Mouse (Mus musculus) embryonic facial prominence, embryonic 13.5 days (tissue): ENCODE measurements around the gene Slc25a22. TPM values are rescaled to one million over a fixed set of nuclear protein-coding genes. Genes with fewer than 3 reads are reported as not detected.

Experiments used
- ATAC-seq: fragments of 200-750 bp; cut with Nextera tagmentation; 2 replicates; pipeline ENCODE4 v1.8.0; 2017; ENCODE audit warnings: low read depth; ENCODE audit not compliant: insufficient number of reproducible peaks, insufficient read depth, low FRiP score, low TSS enrichment
- H3K27ac ChIP-seq: fragments of 300-500 bp; sonication (generic); 2 replicates; pipeline ENCODE4 v1.5.1; 2015; ENCODE audit warnings: moderate library complexity, mild to moderate bottlenecking, inconsistent platforms
- H3K27me3 ChIP-seq: fragments of 300-500 bp; sonication (generic); 2 replicates; pipeline ENCODE4 v1.6.1; 2015; ENCODE audit warnings: mild to moderate bottlenecking, inconsistent platforms
- H3K36me3 ChIP-seq: fragments of 300-500 bp; sonication (generic); 2 replicates; pipeline ENCODE4 v1.6.1; 2015; ENCODE audit warnings: mild to moderate bottlenecking, inconsistent platforms
- H3K4me1 ChIP-seq: fragments of 300-500 bp; sonication (generic); 2 replicates; pipeline ENCODE4 v1.6.1; 2015; ENCODE audit warnings: inconsistent platforms
- H3K4me2 ChIP-seq: fragments of 300-500 bp; sonication (generic); 2 replicates; pipeline ENCODE4 v1.6.1; 2015; ENCODE audit warnings: moderate library complexity, mild to moderate bottlenecking, inconsistent platforms
- H3K4me3 ChIP-seq: fragments of 300-500 bp; sonication (generic); 2 replicates; pipeline ENCODE4 v1.5.1; 2015; ENCODE audit warnings: mild to moderate bottlenecking, inconsistent platforms
- H3K9ac ChIP-seq: fragments of 300-500 bp; sonication (generic); 2 replicates; pipeline ENCODE4 v1.6.1; 2015; ENCODE audit warnings: mild to moderate bottlenecking, inconsistent platforms
- H3K9me3 ChIP-seq: fragments of 300-500 bp; sonication (generic); 2 replicates; pipeline ENCODE4 v1.6.1; 2016; ENCODE audit warnings: inconsistent platforms
- WGBS: fragments of 180-500 bp; shearing (Covaris S2); methylation state at CpG from one replicate; pipeline ENCODE4 v1.1.7; 2015; ENCODE audit warnings: mixed read lengths; 5-methylcytosine and 5-hydroxymethylcytosine counted together
- polyA plus RNA-seq: library from polyadenylated mRNA; unstranded; fragments of >200 nt; fragmentation: Nextera tagmentation; extraction: Ambion mirVana; gene quantifications from 2 replicates; pipeline ENCODE4 v1.2.1, GENCODE M21; 2015

Gene Slc25a22
- polyA plus RNA-seq, 1 experiment from 2014 or later, result 35.3 TPM

DNA sequence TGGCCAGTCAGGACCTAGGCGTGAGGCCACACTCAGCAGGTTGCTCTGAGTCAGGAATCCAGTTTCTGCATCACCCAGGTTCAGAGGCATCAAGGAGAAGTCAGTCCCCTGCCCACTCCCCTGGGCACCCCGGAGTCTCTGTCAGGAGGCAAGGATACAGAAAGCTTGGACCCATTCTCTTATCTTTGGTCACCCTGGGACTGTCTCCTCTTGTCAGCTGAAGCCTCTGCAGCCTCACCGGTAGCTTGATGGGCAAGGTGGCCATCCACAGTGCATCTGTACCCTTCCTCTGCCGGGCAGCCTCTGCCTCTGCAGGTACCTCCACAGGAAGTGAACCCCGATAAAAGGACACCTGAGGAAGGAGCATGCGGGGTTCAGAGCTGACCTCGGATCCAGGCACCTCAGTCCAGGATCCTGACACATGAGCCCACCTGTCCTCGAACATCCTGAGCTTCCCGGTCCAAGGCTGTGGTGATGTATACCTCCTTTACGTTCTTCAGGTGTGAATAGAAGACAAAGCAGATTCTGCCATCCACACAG, 1.5 kb upstream of the Slc25a22 start:
- WGBS, result 96% methylated on average over 10 of the region's 10 CpGs
- ATAC-seq, result no peak
- no peak overlapping the region for H3K9ac ChIP-seq
- no peak overlapping the region for H3K27ac ChIP-seq
- no peak overlapping the region for H3K4me3 ChIP-seq
- peaks cover 38% of the 10 kb centered on the region for H3K36me3 ChIP-seq
- H3K9me3 ChIP-seq, result no peaks in the 10 kb centered on the region
- peaks cover 69% of the 10 kb centered on the region for H3K4me1 ChIP-seq
- no peaks in the 10 kb centered on the region for H3K27me3 ChIP-seq
- H3K4me2 ChIP-seq, result no peak overlapping the region

DNA sequence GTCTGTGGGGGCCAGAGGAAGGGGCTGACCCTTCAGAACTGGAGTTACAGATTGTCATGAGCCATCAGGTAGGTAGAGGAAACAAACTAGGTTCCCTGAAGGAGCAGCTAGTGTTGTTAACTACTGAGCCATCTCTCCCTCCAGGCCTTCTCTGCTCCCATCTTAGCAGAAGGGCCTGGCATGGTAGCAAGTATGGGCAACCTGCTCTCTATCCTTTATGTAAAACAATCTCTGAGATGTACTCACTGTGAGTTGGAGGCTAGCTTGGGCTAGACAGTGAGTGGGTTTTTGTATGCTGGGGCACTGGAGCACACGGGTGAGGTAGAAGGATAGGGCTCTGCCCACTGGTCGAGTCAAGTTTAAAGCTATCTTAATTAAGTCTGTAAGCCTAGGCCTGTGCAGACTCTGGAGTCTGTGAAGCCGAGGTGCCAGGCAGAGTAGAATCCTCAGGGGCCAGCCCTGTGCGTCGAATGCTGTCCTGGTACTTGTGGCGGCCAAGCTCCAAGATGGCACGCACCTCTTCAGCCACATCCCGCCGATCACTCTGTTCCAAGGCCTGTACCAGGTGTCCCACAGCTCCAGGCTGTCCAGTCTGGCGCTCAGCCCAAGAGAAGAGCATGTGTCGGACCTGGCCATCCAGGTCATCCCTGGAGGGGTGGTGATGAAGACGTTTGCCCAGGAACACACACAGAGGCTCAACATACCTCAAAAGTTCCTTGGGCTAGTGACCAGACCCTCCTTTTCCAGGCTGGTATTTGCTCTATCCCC, 693 bp upstream of the Slc25a22 start:
- 88% methylated on average over 12 of the region's 12 CpGs for WGBS
- 0 out of 2 replicates have a peak overlapping the region, but pooled peaks have one; percentile 58 for H3K27ac ChIP-seq

DNA sequence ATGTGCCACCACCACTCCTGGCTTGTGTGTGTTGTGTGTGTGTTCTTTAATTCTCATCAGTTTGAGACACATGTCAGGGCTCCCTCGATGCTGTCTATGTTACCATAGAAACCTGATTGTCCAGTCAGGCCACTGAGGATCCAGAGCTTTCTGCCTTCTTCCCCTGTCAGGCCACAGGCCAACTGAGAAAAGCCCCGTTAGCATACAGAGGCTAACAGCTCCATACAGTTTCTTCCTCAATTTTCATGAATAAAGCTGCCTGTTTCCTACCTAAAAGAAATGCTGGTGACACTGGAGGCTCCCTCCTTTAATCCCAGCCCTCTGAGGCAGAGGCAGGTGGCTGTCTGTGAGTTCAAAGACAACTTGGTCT, 1.2 kb downstream of the Slc25a22 start:
- Histone ChIP-seq H3K27ac (0 out of 2 replicates have a peak overlapping the region, but pooled peaks have one; percentile 58), H3K4me1 (peaks cover 53% of the 10 kb centered on the region), H3K27me3 (no peaks in the 10 kb centered on the region), H3K36me3 (peaks cover 58% of the 10 kb centered on the region), H3K4me2 (peak overlapping the region; percentile 90), H3K9ac (peak overlapping the region; percentile 84; the same call in 1 of the 2 replicates), H3K4me3 (peak overlapping the region; percentile 64), H3K9me3 (no peaks in the 10 kb centered on the region)
- ATAC-seq, result no peak
- WGBS, result 63% methylated on average over 2 of the region's 2 CpGs

More for the DNA sequence above, 693 bp upstream of the Slc25a22 start:
- H3K27me3 ChIP-seq, result no peaks in the 10 kb centered on the region
- peak overlapping the region; percentile 90; the same call in 1 of the 2 replicates for H3K4me2 ChIP-seq
- H3K4me3 ChIP-seq, result no peak overlapping the region
- H3K36me3 ChIP-seq, result peaks cover 43% of the 10 kb centered on the region
- no peak for ATAC-seq
- H3K4me1 ChIP-seq, result peaks cover 70% of the 10 kb centered on the region
- peak overlapping the region; percentile 84; the same call in 1 of the 2 replicates for H3K9ac ChIP-seq
- no peaks in the 10 kb centered on the region for H3K9me3 ChIP-seq

DNA sequence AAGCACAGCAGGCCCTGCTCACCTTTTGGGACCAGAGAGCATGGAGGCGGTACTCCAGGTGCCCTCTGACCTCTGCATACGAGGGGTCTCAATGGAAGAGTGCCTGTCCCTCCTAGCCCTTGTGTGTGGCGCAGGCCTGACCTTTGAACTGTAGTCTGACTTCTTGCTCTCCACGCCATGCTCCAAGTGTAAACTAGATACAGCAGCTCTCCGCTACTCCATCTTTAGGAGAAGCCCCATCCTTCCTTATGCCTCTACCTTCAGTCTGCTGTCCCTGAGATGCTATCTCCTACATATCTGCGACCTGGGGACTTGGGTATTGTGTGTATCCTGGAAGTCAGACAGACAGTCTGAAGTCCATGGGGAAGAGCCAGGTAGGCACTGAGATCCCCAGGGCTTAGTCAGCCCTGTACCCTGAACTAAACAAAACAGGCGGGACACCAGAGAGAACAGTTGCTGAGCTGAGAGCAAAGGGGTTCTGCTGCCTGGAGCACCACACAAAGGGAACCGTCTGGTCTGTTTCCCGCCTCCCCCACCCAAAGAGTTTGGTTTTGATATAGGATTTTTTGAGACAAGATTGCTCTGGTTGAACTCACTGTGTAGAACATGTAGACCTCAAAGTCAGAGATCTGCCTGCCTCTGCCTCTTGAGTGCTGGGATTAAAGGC, 1.7 kb downstream of the Slc25a22 start:
- Histone ChIP-seq H3K9me3 (no peaks in the 10 kb centered on the region), H3K4me2 (peak overlapping the region; percentile 90), H3K4me3 (peak overlapping the region; percentile 55; the same call in 1 of the 2 replicates), H3K36me3 (peaks cover 58% of the 10 kb centered on the region), H3K9ac (no peak overlapping the region), H3K27ac (no peak overlapping the region; the same call in 1 of the 2 replicates), H3K27me3 (no peaks in the 10 kb centered on the region), H3K4me1 (peaks cover 50% of the 10 kb centered on the region)
- 73% methylated on average over 9 of the region's 9 CpGs for WGBS
- ATAC-seq, result no peak

DNA sequence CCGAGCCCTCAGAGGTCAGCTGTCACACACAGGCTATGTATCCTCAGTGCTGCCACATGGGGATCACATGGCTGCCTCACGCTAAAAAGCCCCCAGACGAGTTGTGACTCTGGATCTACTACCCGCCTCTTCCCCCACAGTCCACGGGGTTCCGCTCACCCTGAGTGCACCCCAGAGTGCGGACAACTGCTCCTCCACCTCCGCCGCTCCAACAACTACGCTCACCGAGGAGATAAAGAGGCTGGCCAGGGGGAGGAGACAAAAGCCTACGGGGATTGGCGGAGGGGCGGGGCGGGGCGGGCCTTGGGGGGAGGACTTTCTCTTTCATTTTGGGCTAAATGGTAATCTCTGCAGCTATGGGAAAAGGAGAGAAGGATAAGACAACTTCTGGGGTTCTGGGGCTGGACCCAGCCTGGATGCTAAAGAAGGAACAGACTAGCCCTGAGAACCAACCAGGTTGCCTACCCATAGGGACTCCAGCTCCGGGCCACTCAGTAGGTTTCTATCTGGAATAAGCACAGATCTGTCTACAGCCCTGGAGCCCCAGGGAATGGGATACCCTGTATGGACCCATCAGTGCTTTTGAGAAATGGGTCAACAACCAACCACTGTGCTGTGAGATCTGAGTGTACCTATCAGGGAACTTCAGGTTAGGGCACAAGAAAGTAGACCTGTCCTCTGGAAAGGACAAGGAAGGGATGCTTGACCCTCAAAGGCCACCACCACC, 2.4 kb downstream of the Slc25a22 start:
- peak overlapping the region; percentile 89 for H3K4me2 ChIP-seq
- peak overlapping the region; percentile 55 for H3K27ac ChIP-seq
- 4% methylated on average over 17 of the region's 17 CpGs for WGBS
- H3K27me3 ChIP-seq, result no peaks in the 10 kb centered on the region
- no peak for ATAC-seq
- H3K9ac ChIP-seq, result peak overlapping the region; percentile 77
- peaks cover 59% of the 10 kb centered on the region for H3K36me3 ChIP-seq
- no peaks in the 10 kb centered on the region for H3K9me3 ChIP-seq
- peaks cover 46% of the 10 kb centered on the region for H3K4me1 ChIP-seq
- H3K4me3 ChIP-seq, result peak overlapping the region; percentile 55

DNA sequence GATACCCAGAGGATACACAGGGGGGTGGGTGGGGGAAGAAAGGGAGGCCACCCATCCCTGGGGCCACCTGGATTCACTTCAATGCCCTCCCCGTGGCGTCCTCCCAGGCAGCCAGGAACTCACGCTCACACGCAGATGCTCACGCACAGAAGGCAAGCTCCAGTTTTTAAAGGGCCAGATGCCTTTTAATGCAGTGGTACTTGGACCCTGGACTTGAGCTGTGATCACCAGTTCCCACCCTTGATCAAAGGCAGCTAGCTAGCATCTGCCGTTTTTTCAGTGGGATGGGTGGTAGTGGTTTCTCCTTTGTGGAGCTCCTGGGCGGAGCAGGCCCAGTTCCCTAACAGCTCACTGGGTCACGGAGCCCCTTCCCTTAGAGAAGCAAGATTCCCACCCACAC, 3.2 kb downstream of the Slc25a22 start:
- H3K9ac ChIP-seq, result peak overlapping the region; percentile 77
- no peaks in the 10 kb centered on the region for H3K9me3 ChIP-seq
- 11% methylated on average over 8 of the region's 8 CpGs for WGBS
- H3K4me2 ChIP-seq, result peak overlapping the region; percentile 89
- no peak for ATAC-seq
- peaks cover 54% of the 10 kb centered on the region for H3K36me3 ChIP-seq
- peak overlapping the region; percentile 55 for H3K4me3 ChIP-seq
- peaks cover 50% of the 10 kb centered on the region for H3K4me1 ChIP-seq
- H3K27ac ChIP-seq, result peak overlapping the region; percentile 55
- no peaks in the 10 kb centered on the region for H3K27me3 ChIP-seq

DNA sequence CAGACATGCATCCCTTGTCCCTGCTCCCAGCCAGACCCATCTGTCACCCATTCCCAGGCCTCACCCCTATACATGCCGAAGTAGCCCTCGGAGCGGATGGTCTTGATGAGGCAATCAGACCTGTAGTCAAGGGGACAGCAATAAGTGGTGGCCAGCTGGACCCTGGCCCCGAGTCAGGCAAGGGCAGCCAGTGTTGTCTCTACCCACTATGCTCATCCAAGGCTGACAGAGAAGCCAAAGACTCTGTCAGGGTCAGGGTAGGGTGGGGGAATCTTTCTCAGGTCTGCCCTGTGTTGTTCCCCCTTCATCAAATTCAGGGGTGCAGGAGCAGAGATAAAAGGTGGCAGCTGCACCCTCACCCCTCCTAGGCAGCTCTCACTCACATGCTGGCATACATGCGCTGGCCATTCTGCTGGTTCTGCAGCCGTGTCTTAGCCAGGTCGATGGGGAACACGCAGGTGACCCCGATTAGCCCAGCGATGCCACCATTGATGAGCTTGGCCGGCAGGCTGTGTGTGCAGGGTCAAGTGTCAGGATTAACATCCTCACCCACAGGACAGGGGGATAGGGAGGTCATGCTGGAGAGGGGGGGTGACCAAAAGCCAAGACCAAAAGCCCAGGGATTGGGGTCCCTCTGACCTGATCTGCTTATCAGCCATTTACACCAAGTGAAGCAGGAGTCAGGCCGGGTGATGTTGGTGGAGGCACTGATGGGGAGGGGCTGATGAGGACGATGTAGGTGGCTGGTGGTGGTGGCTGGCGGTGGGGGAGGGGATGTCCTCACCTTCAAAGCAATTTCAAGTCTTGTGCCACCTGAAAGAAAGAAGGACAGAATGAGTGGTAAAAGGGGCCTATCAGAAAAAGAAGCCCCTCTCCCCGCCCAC, 3.9 kb downstream of the Slc25a22 start:
- 76% methylated on average over 15 of the region's 15 CpGs for WGBS
- H3K36me3 ChIP-seq, result peaks cover 47% of the 10 kb centered on the region
- ATAC-seq, result no peak
- peaks cover 57% of the 10 kb centered on the region for H3K4me1 ChIP-seq
- peak overlapping the region; percentile 77 for H3K9ac ChIP-seq
- H3K4me3 ChIP-seq, result peak overlapping the region; percentile 55
- H3K27ac ChIP-seq, result peak overlapping the region; percentile 55
- H3K27me3 ChIP-seq, result no peaks in the 10 kb centered on the region
- H3K9me3 ChIP-seq, result no peaks in the 10 kb centered on the region
- peak overlapping the region; percentile 89 for H3K4me2 ChIP-seq

DNA sequence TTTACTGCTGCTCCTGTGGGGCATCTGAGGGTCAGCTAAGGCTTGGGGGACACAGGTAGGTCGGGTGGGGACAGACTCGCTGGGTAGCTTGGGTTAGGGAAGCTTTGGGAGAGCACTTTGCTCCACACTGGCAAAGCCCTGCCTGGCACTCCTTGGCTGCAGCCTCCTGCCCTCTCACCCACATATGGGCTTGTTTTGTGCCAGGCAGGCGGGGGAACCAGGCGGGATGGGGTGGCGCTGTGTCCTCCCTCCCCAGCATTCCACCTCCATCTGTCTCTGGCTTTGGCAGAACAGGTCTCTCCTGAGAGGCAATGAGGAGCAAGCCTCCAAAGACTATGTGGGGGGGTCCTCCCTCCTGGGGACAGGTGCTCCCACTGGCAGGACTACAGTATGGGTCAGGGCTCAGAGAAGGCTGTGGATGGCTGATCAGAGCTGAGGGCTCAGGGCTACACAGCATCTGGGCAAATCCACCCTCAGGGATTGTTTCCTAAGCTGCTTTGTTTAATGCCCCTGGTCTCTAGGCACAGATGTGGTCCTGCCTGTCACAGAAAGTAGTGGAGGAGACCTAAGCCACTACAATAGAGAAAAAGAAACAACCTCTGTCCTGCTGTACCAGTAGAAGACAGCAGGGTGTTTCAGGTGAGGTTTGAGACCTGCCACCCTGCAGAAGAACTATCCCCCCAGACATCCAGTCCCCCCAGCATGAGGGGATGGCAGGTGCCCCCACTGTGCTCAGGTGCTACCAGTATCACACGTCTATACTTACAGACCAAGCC, 4.8 kb downstream of the Slc25a22 start:
- H3K4me1 ChIP-seq, result peaks cover 58% of the 10 kb centered on the region

DNA sequence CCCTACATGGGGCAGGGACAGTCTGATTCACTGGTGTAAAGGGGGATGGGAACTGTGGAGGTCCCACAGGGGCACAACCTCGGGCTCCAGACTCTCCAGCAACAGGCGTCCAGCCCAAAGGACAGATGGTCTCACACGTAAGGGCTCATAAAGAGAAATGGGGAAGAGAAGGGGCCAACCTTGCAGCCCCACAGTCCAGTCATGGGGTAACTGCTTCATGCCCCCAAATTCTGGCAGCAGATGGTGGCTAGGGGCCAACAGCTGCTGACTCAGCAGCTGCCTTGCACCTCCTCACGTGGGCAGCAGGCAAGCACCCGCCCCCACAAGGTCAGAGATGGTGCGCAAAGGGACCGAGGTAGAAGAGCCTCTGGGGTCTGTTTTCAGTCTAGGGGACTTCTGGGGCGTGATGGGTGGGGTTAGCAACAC, 5.5 kb downstream of the Slc25a22 start:
- Histone ChIP-seq H3K36me3 (peaks cover 38% of the 10 kb centered on the region), H3K9me3 (no peaks in the 10 kb centered on the region), H3K4me2 (no peak overlapping the region), H3K9ac (no peak overlapping the region), H3K4me1 (peaks cover 53% of the 10 kb centered on the region), H3K4me3 (no peak overlapping the region), H3K27me3 (no peaks in the 10 kb centered on the region), H3K27ac (no peak overlapping the region)
- 87% methylated on average over 8 of the region's 8 CpGs for WGBS
- ATAC-seq, result no peak

More for the DNA sequence above, 4.8 kb downstream of the Slc25a22 start:
- whole genome bisulfite sequencing, result 89% methylated on average over 6 of the region's 6 CpGs
- Histone ChIP-seq H3K9me3 (no peaks in the 10 kb centered on the region), H3K9ac (peak overlapping the region; percentile 46; the same call in 1 of the 2 replicates), H3K36me3 (peaks cover 39% of the 10 kb centered on the region), H3K4me3 (no peak overlapping the region), H3K27me3 (no peaks in the 10 kb centered on the region), H3K4me2 (no peak overlapping the region), H3K27ac (no peak overlapping the region)
- ATAC-seq, result no peak
